Mouse (Mus musculus) B cell, adult 2 months (primary cell): ENCODE measurements around the gene Alkbh5.
"Not testable (repeated sequence)": the region's sequence is repeated elsewhere in the genome, so short reads cannot be mapped to it uniquely, and the experiment has no call there.

Source experiments
- DNase-seq, 2 experiments: peaks; one replicate each; pipeline ENCODE4 v3.0.0; 2022

Alkbh5 gene

GRCm38 (mm10) chr11:60536180-60536858 is at the start of gene Alkbh5:
Gene Alkbh5, plus strand, starts transcription at chr11:60536381.
- peak; percentile 5 to 18 for DNase-seq

DNA sequence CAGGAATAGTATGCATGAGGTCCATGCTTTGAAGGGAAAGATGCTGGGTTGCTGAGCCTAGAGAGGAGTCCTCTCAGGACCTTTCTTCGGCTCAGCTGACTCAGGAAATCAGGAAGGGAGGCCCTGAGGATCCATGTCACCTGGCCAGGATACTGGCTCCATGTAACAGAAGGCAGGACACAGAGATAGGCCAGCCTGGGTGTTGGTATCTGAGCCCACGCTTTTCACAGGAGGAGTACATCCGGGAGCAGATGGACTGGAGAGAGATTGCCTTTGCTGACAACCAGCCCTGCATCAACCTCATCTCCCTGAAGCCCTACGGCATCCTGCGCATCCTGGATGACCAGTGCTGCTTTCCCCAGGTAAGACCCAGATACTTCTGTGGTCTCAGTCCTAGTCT is 43.5 kb upstream of the Alkbh5 start:
- DNase-seq: no peak

DNA sequence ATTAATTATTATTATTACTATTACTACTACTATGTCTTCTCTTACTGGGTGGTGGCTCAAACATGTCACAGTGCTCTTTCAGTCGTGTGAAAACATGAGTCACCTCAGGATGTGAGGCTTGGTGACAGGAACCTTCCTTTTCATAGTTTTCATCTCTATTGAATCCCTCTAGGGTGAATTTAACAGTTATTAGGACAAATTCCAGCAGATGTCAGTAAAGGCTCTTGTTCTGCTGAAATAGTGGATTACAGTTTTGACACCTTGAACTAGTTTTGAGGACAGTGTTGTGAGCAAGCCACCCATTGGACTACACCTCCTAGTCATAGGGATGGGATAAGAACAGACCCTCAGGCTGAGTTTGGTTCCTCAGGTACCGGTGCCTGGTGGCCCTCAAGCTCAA is 40.5 kb upstream of the Alkbh5 start:
- DNase-seq: no peak

DNA sequence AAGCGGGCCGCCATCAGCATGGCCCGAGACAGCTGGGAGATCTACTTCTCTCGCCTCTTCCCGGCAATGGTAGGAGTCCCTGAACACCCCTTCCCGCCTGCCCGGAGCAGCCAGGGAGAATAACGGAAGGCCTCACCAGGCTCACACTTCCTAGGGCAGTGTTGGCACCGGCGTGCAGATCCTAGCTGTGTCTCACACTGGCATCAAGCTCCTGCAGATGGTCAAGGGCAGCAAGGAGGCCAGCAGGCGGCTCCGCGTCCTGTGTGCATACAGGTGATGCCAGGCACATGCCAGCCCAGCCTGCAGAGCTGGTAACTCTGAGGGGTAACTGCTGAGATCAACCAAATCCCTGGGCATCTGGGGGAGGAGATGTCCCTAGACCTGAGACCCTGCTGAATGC is 28.9 kb upstream of the Alkbh5 start:
- no peak for DNase-seq

DNA sequence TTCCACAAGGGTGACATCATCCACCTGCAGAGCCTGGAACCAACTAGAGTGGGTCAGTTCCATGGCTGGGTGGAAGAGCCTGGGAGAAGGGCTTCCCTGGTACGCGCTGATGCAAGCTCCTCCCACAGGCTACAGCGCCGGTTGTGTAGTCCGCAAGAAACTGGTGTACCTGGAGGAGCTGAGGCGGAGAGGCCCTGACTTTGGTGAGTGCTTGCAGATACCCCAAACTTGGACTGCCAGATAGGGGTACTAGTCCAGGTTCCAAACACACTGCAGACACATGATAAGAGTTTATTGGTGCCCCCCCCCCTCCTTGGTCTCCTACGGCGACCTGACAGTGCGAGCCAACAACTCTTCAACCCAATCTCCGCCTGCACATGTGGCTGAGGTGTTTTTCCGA is 27.2 kb upstream of the Alkbh5 start:
- DNase-seq: no peak

GRCm38 (mm10) chr11:60509500-60509899 is 26.7 kb upstream of the Alkbh5 start:
- no peak for DNase-seq

DNA sequence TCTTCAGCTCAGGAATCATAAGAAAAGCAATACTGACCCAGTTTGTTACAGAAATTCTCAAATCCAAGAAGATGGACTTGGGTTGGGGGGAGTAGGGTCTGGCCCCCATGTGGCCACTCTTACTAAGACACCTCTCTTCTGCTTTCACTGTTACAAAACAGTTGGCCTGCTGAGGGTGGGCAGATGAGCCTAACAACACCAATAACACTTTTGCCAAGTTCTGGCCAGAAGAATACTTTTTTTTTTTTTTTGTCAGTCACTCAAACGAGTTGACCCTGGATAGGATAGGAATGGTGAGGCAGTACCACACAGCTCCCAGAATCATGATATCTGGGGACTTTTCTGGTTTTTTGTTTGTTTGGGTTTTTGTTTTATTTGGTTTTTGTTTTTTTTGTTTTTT is 24.3 kb upstream of the Alkbh5 start:
- no peak for DNase-seq

DNA sequence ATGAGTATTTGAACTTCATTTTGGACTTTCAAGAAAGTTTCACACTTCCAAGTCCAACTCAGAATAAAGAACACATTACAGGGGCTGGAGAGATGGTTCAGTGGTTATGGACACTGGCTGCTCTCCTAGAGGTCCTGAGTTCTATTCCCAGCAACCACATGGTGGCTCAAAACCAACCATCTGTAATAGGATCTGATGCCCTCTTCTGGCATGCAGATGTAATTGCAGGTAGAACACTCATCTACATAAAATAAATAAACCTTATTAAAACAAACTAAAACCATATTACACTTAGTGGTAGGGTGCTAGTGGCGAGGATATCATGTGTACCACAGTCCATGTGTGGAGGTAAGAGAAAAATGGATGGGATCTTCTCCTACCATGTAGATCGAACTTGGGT is 23.7 kb upstream of the Alkbh5 start:
- peak in 1 of 2 experiments; percentile 10 for DNase-seq

GRCm38 (mm10) chr11:60514941-60515340 is 21.2 kb upstream of the Alkbh5 start:
- no peak for DNase-seq

DNA sequence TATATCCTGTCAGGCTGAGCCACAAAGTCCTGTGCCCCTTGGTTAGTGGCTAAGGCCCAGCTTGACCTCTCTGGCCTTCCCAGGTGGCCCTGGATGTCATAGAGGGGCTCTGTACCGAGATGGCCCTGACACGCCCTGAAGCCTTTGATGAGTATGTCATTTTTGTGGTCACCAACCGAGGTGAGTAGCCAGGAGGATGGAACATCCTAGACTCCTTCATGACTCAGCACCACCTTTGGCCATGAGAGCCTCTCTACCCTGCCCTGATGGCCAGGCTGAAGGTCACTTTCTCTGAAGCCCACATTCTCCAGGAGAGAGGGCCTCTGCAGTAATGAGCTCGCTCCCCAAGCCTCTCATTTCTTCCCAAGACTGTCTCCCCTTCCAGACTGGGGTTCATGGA is 17.9 kb upstream of the Alkbh5 start:
- no peak for DNase-seq

DNA sequence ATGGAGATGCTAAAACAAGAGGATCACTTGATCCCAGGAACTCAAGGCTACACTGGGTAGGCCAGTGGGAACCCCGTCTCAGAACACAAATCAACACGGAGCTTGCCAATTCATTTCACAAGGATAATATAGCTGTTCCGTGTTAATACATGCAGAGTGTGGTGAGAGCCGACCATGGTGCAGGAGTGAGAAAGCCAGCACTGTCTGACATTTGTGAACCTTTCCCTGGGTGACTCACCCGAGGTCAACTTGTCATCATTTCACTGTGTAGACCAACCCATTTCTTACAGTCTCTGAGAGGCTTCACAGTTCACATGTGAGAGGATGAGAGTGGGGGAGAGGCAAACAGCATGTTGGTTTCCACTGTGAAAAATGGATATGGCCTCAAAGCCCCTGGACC is 14.2 kb upstream of the Alkbh5 start:
- DNase-seq: no peak

DNA sequence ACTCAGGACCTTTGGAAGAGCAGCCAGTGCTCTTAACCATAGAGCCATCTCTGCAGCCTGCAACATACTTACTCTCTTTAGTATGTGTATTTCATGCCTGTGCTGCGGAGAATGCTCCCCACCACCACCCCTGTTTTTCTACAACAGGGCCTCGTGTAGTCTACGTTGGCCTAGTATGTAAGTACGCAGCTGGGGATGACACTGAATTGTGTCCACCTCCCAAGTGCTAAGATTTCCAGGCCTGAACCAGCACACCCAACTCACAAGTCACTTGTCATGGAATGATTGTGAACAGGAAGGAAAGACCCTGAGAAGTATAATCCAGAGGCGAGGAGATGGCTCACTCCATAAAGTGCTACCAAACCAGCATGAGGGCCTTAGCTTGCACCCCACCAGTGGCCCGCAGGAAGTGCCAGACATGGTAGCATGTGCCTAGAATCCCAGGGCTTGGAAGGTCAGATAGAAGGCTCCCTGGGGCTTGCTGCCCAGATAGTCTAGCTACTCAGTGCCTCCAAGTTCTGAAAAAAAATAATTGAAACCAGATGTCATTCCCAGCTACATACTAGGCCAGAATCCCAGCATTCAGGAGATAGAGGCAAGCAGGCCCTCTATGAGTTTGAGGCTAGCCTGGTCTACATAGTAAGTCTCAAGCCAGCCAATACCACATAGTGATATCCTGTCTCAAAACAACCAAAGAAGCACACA is 13.4 kb upstream of the Alkbh5 start:
- no peak for DNase-seq

- no peak for DNase-seq
These were observed 9.7 kb upstream of the Alkbh5 start for GRCm38 (mm10) chr11:60526461-60526860.

DNA sequence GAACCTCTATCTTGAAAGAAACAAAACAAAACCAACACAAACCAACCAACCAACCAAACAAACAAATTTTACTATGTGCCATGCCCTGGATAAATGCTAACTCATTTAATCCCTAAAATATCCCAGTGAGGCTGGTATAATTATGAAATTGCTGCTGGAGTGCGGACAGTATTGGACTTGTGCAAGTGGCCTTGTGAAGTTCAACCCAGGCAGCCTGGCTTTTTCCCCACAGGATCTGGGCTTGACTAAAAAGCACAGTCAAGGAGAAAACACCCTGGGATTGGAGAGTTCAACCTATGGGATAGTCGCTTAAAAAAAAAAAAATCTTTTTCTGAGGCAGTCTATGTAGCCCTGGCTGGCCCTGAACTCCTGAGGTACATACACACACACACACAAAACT is 505 bp upstream of the Alkbh5 start:
- no peak for DNase-seq

DNA sequence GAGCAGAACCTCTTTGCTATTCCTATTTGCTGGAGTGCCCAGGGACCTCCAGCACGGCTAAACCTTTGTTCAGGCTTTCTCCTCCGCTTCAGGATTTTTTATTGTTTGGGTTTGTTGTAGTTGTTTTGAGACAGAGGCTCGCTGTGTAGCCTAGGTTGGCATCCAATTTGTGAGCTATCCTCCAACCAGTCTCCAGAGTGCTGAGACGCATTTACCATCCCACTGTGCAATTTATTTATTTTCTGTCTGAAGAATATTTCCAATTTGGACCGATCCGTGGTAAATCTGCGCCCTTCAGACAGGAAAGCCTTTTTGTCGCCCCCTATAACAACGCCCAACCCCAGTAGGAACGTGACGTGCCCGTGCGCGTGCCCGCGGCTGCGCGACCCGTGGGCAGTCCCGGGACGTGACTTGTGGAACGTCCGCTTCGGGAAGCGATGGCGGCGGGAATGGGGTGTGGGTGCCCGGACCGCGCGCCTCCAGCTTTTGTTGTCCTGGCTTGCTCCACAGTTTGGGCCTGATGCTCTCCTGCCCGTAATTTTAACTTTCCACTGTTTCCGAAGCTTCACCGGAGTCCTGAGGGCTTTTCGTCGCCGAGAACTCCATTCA is 782 bp downstream of the Alkbh5 start:
- DNase-seq: peak; percentile 86 to 87

DNA sequence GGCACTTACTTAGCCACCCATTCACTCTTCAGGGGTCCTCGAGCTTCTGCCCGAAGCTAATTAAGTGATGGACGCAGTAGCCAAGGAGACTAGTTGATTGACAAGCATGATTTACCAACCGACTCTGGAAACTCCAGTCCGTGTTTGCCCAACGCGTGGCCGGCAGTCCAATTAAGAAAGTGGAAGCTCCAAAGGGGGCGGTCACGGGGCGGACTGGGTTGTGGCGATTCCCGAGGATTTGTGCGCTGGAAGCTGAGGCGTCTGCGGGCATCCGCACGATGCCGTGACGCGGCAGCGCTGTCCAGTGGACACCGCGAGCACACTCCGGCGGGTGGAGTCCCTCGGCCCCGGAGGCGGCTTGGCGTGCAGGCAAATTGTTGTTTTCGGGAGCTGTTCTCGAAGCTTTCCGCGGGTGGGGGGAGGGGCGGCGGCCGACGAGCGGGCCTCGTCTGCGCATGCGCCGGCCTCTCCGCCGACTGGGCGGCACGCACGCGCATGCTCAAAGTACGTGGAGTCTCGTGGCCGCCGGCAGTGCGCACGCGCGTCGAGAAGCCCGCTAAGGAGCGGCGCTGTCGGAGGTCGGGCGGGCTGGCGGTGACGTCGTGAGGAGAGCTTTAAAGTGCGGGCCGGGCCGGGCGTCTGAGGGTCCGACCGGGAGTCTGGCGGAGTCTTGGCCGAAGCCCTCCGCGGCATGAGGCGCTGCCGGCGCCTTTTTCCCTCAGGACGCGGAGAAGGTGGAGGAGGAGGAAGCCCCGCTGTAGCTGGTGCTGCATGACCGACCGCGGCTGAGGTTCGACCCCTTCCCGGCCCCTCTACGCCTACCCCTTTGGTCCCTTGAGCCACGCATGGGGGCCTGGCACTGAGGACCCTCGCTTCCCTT is 1.5 kb downstream of the Alkbh5 start:
- peak; percentile 91 to 92 for DNase-seq

GRCm38 (mm10) chr11:60538371-60539281 is 2.4 kb downstream of the Alkbh5 start:
- DNase-seq: peak; percentile 59 to 66

DNA sequence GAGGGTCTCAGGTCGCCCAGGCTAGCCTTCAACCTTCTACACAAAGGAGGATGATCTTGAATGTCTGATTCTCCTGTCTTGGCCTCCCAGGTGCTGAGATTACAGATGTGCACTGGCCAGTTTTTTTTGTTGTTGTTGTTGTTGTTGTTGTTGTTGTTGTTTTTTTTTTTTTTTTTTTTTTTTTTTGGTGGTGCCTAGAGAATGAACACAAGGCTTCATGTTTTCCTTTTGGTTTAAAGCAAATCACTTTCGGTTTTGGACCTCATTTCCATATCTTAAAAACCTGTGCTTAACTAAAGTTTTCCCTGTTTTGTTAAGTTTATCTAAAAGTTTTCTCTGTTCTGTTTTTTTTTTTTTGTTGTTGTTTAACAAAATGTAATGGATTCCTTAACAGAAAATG is 3.4 kb downstream of the Alkbh5 start:
- no peak for DNase-seq

DNA sequence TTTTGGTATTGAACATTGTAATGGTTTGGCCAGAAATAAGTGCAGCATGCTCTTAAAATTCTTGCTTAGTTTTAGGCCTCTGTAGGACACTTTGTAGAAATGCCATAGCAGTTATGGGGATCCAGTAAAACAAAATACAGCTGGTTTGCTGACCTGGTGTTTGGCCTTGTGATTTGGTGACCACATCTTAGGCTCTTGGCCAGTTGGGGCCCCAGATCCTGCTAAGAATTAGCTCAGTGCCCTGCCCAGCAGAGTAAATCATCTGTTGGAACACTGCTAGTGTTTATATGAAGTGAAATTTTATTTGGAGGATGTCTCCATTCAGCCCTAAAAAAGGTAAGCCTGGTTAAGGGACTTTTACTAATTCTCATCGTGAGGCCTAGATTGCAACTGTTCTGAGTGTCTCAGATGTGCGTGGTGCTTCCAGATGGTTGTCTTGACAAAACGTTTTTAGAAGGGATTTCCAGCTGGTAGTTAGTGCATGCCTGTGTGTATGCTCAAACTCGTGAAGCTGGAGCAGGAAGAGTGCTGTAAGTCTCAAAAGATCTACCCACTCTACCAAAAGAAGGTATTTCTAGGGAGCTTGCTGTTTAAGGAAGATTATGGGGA is 3.9 kb downstream of the Alkbh5 start:
- DNase-seq: no peak

DNA sequence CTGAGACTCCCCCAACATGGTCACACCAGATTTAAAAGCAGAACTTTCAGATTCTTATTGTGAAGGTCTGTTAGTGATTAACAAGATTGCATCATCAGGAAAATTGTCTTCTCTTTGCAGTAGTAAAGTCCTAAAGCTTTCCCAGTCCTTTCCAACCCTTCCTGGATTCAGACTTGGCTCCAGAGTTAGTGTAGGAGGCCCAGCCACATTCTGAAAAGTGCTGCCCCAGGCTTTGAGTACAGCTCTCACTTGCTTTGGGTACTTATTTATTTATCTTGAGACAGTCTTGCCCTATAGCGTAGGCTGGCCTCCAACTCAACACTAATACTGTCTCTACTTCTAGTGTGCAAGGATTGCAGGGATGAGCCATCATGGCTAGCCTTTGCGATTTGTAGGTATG is 4.6 kb downstream of the Alkbh5 start:
- DNase-seq: no peak

GRCm38 (mm10) chr11:60541831-60542230 is 5.7 kb downstream of the Alkbh5 start:
- DNase-seq: no peak

- DNase-seq: not testable (repeated sequence)
These were observed 7.0 kb downstream of the Alkbh5 start for GRCm38 (mm10) chr11:60543211-60543610.
